Mouse (Mus musculus) brain, embryonic 14.5 days (tissue): ENCODE measurements at regions not wholly inside any gene's neighbourhood (a gene's known extent, or its start where the extent isn't known, plus 50 kb on each side); places are given as distances from the start of the nearest gene placed in this dataset.

Experiments
- CTCF ChIP-seq: fragments of 200-500 bp; IDR thresholded peaks from 2 replicates; pipeline ENCODE4 v1.5.1; 2012; ENCODE audit warnings: inconsistent platforms, mild to moderate bottlenecking, moderate library complexity, borderline replicate concordance; ENCODE audit not compliant: insufficient read depth, insufficient read length; ENCODE audit errors: extremely low read depth
- POLR2A ChIP-seq: fragments of 200-500 bp; IDR thresholded peaks from 2 replicates; pipeline ENCODE4 v1.6.1; 2012; ENCODE audit warnings: mild to moderate bottlenecking, inconsistent platforms, borderline replicate concordance; ENCODE audit not compliant: poor library complexity, insufficient read depth, insufficient read length, severe bottlenecking; ENCODE audit errors: extremely low read depth

DNA sequence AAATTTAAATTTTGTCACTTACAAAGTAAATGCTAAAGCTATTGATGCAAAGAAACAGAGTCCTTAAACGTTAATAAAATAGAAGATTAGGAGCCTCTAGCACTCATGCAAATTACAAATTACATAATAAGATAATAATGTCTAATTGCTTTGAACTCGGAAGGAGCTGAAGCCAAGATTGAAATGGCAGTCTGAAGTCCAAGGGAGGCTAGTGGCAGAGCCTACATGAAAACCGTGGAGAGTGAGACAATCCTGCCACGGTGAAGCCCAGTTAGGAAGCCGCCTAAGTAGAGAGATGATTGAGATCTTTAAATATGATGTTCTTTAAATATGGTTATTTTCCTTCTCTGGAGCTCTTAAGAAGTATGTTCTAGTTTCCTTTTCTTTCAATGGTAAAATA, 260.0 kb downstream of the Nfkbiz start:
- TF ChIP-seq CTCF = no peak
- TF ChIP-seq POLR2A = no peak
